Mouse (Mus musculus) MEL-GATA-1-ER (cell line): ENCODE measurements around the gene Mars2.

Experiments
- DNase-seq: peaks from one replicate; pipeline ENCODE4 v3.0.0-alpha.2; 2012; ENCODE audit warnings: low read depth; ENCODE audit errors: extremely low read depth

Mars2 gene

DNA sequence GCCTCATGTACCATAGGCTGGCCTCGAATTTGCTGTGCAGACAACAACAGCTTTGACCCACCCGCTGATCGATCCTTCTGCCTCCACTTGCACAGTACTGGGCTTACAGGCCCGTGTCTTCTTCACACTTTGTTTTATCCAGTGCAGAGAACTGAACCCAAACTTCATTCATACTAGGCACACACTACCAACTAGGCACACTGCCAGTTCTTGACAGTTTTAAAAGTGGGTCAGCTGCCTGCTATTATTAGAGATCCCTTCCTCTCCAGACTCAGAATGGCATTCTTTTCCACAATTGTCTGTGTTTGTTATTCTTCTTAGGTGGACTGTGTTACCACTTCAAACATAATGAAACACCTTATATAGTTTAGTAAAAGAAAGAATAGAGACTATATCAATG, 15.6 kb upstream of the Mars2 start:
- no peak for DNase-seq

GRCm38 (mm10) chr1:55223026-55223425, 14.0 kb upstream of the Mars2 start:
- DNase-seq = no peak

GRCm38 (mm10) chr1:55224111-55224510, 12.9 kb upstream of the Mars2 start:
- no peak for DNase-seq

DNA sequence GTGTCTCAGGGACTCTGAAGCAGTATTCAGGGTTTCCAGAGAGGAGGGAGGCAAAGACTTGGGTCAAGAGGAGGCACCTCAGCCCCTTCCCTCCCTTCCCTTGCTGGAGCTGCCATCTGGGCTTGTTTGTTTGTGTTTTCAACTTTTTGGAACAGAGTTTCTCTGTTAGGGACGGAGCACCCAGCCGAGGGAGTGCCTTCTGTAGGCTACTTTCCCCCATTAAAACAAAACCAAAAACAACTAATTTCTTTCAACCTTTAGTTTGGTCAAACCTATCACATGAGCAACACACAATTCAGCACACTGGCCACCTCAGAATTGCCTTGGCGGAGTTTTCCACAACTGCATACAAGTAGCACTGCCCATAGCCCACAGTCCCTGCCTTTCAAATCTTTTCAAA, 11.6 kb upstream of the Mars2 start:
- no peak for DNase-seq

- DNase-seq = no peak
Observed at GRCm38 (mm10) chr1:55226011-55226857, 10.7 kb upstream of the Mars2 start, which contains the start of gene Rftn2. TSS of gene Rftn2 (minus strand) at chr1:55226782.

- no peak for DNase-seq
Observed at GRCm38 (mm10) chr1:55227376-55227775, 9.6 kb upstream of the Mars2 start.

DNA sequence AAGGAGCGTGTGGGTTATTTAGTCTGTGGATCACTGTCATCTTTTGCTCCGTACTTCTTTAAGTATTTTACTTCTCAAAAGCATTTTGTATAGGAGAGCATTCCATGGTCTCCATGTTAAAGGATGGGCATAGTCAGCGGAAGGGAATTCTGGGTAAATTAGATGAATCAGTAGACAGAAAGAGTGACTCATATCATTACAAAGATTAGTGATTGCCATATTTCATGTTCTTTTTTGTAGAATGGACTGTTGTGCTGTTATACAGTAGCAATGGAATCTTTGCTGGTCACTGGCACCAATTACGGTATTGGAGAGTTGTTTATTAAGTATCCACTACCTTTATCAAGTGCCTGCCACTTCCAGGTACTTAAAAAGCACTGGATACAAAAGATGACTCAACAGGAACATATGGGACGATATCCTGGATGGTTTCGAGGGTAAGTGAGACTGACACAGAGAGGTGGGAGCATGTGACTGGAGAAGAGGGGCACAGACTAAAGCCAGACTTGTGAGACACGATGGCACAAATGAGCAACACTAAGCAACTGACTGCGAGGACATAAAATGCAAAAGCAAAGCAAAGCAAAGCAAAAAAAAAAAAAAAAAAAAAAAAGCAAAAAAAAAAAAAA, 8.6 kb upstream of the Mars2 start:
- DNase-seq = no peak

GRCm38 (mm10) chr1:55234910-55235520, 2.0 kb upstream of the Mars2 start:
- DNase-seq = peak; percentile 44

DNA sequence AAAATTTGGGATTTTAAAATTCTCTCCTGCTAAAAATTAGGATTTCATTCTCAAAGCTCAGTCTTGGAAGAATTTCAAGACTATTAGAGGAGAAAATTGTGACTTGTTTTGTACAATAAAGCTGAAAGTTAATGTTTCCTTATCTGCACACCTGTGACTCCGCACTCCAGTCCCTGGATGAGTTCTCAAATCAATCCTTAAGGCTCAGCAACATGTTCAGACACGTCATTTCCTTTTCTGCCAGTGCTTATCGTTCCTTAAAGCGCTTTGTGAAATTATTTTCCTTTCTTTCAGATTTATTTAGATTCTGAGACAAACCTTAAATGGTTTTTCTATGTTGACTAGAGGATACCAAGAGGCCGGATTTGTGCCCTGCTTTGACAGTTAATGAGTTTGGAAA, 490 bp upstream of the Mars2 start:
- DNase-seq = no peak

DNA sequence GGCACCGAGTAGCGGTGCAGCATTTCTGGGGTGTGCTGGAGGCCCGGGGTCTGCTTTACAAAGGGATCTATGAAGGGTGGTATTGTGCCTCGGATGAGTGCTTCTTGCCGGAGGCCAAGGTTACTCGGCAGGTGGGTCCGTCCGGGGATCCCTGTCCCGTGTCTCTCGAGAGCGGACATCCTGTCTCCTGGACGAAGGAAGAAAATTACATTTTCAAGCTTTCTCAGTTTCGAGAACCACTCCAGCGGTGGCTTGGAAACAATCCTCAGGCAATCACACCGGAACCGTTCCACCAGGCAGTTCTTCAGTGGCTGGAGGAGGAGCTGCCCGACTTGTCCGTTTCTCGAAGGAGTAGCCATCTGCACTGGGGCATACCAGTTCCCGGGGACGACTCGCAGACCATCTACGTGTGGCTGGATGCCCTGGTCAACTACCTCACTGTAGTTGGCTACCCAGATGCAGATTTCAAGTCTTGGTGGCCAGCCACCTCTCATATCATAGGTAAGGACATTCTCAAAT, 725 bp downstream of the Mars2 start:
- no peak for DNase-seq

GRCm38 (mm10) chr1:55238496-55238895, 1.5 kb downstream of the Mars2 start:
- DNase-seq = no peak

DNA sequence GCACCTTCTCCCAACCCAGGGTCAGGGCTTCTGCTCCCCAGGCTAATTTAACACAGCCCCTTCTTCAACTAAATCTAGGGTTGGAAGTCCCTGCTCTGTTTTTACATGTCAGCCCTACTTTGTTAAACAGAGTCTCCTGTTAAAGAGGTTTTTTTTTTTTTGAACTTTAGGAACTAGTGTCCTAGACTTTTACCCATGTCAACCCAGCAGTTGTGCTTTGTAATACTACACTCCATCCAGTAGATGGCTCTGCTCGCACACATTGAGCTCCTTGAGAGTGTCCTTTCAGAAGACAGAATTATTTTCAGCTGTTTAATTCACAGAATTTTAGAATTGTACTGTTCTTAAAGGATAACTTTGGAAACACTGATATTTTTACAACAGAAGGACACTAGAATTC, 2.3 kb downstream of the Mars2 start:
- DNase-seq = peak; percentile 78

DNA sequence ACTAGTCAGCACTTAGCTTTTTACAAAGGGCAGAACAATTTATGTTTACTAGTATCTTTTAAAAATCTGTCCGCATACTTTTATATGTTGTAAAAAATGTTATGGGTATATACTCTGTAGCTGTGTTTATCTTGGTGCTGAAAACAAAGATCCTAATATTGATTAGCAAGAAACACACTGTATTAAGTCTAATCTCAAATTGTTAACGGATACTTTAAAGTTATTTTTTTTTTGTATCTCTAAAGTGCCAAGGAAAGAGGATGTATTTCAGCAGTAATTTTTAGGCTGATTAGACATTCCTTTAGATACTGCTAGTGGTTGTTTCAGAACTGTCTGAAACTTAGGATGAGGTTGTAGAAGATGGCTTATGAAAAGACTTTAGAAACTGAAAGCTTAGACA, 9.4 kb downstream of the Mars2 start:
- DNase-seq = no peak

DNA sequence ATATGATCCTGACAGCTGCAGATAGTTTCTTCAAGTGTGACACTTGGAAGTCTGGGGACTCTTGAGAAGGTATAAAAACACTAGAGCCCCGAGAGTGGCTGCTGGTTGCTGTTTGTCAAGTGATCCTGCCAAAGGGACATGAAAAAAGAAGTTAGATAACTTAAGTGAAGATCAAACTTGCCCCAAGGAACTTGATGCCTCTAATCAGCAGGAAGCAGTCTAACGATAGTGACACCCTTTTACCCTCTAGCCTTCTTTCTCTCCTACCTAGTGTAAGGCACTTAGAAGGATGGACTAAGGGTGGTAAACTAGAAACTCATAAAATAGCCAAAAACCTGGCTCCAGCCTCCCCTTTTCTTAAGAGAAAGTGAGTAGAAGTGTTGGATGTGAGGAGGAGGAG, 27.4 kb downstream of the Mars2 start:
- peak; percentile 89 for DNase-seq

GRCm38 (mm10) chr1:55265447-55265846, 28.5 kb downstream of the Mars2 start:
- DNase-seq = no peak

DNA sequence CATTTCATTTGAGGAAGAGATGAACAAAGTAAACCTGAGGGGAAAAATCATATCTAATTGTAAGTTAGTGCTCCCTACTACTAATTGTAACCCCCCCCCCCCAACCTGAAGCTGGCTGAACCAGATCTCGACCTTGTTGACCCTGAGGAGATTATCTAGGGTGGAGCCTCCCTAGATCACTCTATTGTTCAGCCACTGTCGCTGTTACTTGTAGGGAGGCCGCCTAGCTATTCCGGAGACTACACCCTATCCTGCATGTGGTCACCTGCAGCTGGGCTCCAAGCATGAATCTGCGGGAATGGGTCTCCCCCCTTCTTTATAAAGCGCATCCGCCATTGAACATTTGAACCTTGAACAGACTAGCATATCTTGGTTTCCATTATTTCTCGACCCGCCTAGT, 42.1 kb downstream of the Mars2 start:
- DNase-seq = no peak
